In genomic region chr9:110682255-110682654, GRCm38 (mm10) we compare ENCODE assay signal across 9 mouse cellular contexts. TPM values are rescaled to one million over a fixed set of nuclear protein-coding genes. Genes with fewer than 3 reads are reported as not detected.
DNase-seq lines count a peak whose midpoint lies in the region; ATAC-seq lines count a peak whose summit lies in the region.
"Had no signal": no experiment of that assay in that cellular context is flagged by ENCODE, and none has a peak within 500 bp of the region (broad histone marks: within the 10 kb centered on the region; RNA-seq: fewer than 3 reads in every experiment).

No protein-coding gene starts in this region.

- no peak overlapping the region for H3K4me3 ChIP-seq in heart, embryonic 16.5 days (ENCODE audit: low read length)
- H3K4me3 ChIP-seq in hindbrain, embryonic 10.5 days: no peak overlapping the region
- no peak overlapping the region for H3K4me3 ChIP-seq in midbrain, embryonic 14.5 days (replicated peaks; ENCODE audit: low read depth, low read length)
- no peak overlapping the region for H3K4me3 ChIP-seq in heart, embryonic 10.5 days
- H3K4me3 ChIP-seq: embryonic facial prominence, embryonic 12.5 days had no signal

- H3K4me2 ChIP-seq in heart, embryonic 16.5 days (ENCODE audit: low read depth, low read length): no peak overlapping the region
- H3K4me2 ChIP-seq in midbrain, embryonic 14.5 days (ENCODE audit: low read length): no peak overlapping the region
- H3K4me2 ChIP-seq: embryonic facial prominence, embryonic 12.5 days had no signal

- no peaks in the 10 kb centered on the region for H3K27me3 ChIP-seq in heart, embryonic 16.5 days (ENCODE audit: control insufficient read depth, insufficient read depth, low read length)
- H3K27me3 ChIP-seq in hindbrain, embryonic 10.5 days (ENCODE audit: insufficient read depth, poor library complexity, severe bottlenecking): no peaks in the 10 kb centered on the region
- no peaks in the 10 kb centered on the region for H3K27me3 ChIP-seq in midbrain, embryonic 14.5 days (ENCODE audit: control insufficient read depth, insufficient read depth, low read length)
- no peaks in the 10 kb centered on the region for H3K27me3 ChIP-seq in heart, embryonic 10.5 days (ENCODE audit: insufficient read depth, poor library complexity, severe bottlenecking)
- H3K27me3 ChIP-seq: embryonic facial prominence, embryonic 12.5 days had no signal

- peaks cover 80% of the 10 kb centered on the region for H3K4me1 ChIP-seq in heart, embryonic 16.5 days (ENCODE audit: control insufficient read depth, insufficient read depth, low read length)
- peaks cover 77% of the 10 kb centered on the region for H3K4me1 ChIP-seq in hindbrain, embryonic 10.5 days (replicated peaks)
- H3K4me1 ChIP-seq in midbrain, embryonic 14.5 days (ENCODE audit: control insufficient read depth, insufficient read depth, low read length): peaks cover 38% of the 10 kb centered on the region
- peaks cover 82% of the 10 kb centered on the region for H3K4me1 ChIP-seq in heart, embryonic 10.5 days

- H3K9me3 ChIP-seq in heart, embryonic 16.5 days (replicated peaks; ENCODE audit: control insufficient read depth, low read length): no peaks in the 10 kb centered on the region
- no peaks in the 10 kb centered on the region for H3K9me3 ChIP-seq in hindbrain, embryonic 10.5 days
- H3K9me3 ChIP-seq in midbrain, embryonic 14.5 days (ENCODE audit: control insufficient read depth, low read length): no peaks in the 10 kb centered on the region
- H3K9me3 ChIP-seq in heart, embryonic 10.5 days: no peaks in the 10 kb centered on the region
- H3K9me3 ChIP-seq: embryonic facial prominence, embryonic 12.5 days had no signal

- ATAC-seq in heart, embryonic 16.5 days (replicated peaks; ENCODE audit: extremely low read depth, insufficient read depth, low FRiP score): no peak
- ATAC-seq in midbrain, embryonic 14.5 days (ENCODE audit: low FRiP score, low TSS enrichment): no peak

- 47% methylated on average over 5 of the region's 5 CpGs for WGBS in heart, embryonic 16.5 days
- 77% methylated on average over 5 of the region's 5 CpGs for WGBS in hindbrain, embryonic 10.5 days
- 58% methylated on average over 5 of the region's 5 CpGs for WGBS in midbrain, embryonic 14.5 days
- WGBS in heart, embryonic 10.5 days: 65% methylated on average over 5 of the region's 5 CpGs

- peak overlapping the region; percentile 26 for H3K9ac ChIP-seq in heart, embryonic 16.5 days (ENCODE audit: low read length)
- no peak overlapping the region for H3K9ac ChIP-seq in midbrain, embryonic 14.5 days (replicated peaks; ENCODE audit: low read length)
- H3K9ac ChIP-seq: embryonic facial prominence, embryonic 12.5 days had no signal

- H3K27ac ChIP-seq in heart, embryonic 16.5 days (ENCODE audit: low read length): peak overlapping the region; percentile 97
- H3K27ac ChIP-seq in hindbrain, embryonic 10.5 days: peak overlapping the region; percentile 31; the same call in 1 of the 2 replicates
- H3K27ac ChIP-seq in midbrain, embryonic 14.5 days (replicated peaks; ENCODE audit: low read depth, low read length): peak overlapping the region; percentile 49
- H3K27ac ChIP-seq in heart, embryonic 10.5 days: no peak overlapping the region; the same call in 1 of the 2 replicates
- H3K27ac ChIP-seq: embryonic facial prominence, embryonic 12.5 days had no signal

- H3K36me3 ChIP-seq in heart, embryonic 16.5 days (ENCODE audit: control insufficient read depth, insufficient read depth): 0 out of 2 replicates have a peak, but pooled peaks cover 2% of the 10 kb centered on the region
- H3K36me3 ChIP-seq in hindbrain, embryonic 10.5 days: peaks cover 8% of the 10 kb centered on the region; the same call in 1 of the 2 replicates
- no peaks in the 10 kb centered on the region for H3K36me3 ChIP-seq in midbrain, embryonic 14.5 days (ENCODE audit: control insufficient read depth, insufficient read depth, low read length)
- peaks cover 5% of the 10 kb centered on the region; the same call in 1 of the 2 replicates for H3K36me3 ChIP-seq in heart, embryonic 10.5 days
- H3K36me3 ChIP-seq: embryonic facial prominence, embryonic 12.5 days had no signal

- no peak for DNase-seq in heart, adult 18-20 months
- DNase-seq in adrenal gland, postnatal 14 days: peak; percentile 64
- DNase-seq in hindbrain, embryonic 10.5 days (ENCODE audit: low spot score): no peak
- DNase-seq in midbrain, embryonic 14.5 days: peak; percentile 28
- DNase-seq in frontal cortex, postnatal 25 days (ENCODE audit: low spot score in 2 of 2): no peak
- no peak for DNase-seq in heart, embryonic 10.5 days (ENCODE audit: low spot score)
- no peak for DNase-seq in right cerebral cortex, postnatal 10 days (ENCODE audit: low spot score in 2 of 2)

RNA-seq across cellular contexts. Expression of gene Ccdc12, which starts 26.0 kb away (rescaled TPM):
- polyA plus RNA-seq in heart, embryonic 16.5 days (2015; fragmentation: Nextera tagmentation; extraction: Ambion mirVana): 139 and 147 TPM in 2 replicates
- total RNA-seq in heart, adult 18-20 months (2021): 10 to 100 TPM; 57.3 to 61.5 TPM
- 60.4 and 79.3 TPM in 2 replicates for total RNA-seq in adrenal gland, postnatal 14 days (2021)
- polyA plus RNA-seq in hindbrain, embryonic 10.5 days (2016; fragmentation: Nextera tagmentation; extraction: Ambion mirVana): 173 and 180 TPM in 2 replicates
- 106 and 122 TPM in 2 replicates for polyA plus RNA-seq in midbrain, embryonic 14.5 days (2014; fragmentation: Nextera tagmentation; extraction: Ambion mirVana)
- 159 and 189 TPM in 2 replicates for polyA plus RNA-seq in heart, embryonic 10.5 days (2016; fragmentation: Nextera tagmentation; extraction: Ambion mirVana)

RNA-seq across cellular contexts. Expression of gene Nbeal2, which starts 28.3 kb away (rescaled TPM):
- polyA plus RNA-seq in heart, embryonic 16.5 days (2015; fragmentation: Nextera tagmentation; extraction: Ambion mirVana): 3.3 and 3.8 TPM in 2 replicates
- 1 to 10 TPM; 6.8 to 7.6 TPM for total RNA-seq in heart, adult 18-20 months (2021)
- 9.1 and 15.4 TPM in 2 replicates for total RNA-seq in adrenal gland, postnatal 14 days (2021)
- polyA plus RNA-seq in hindbrain, embryonic 10.5 days (2016; fragmentation: Nextera tagmentation; extraction: Ambion mirVana): 1.4 and 1.7 TPM in 2 replicates
- 3.6 and 5.3 TPM in 2 replicates for polyA plus RNA-seq in midbrain, embryonic 14.5 days (2014; fragmentation: Nextera tagmentation; extraction: Ambion mirVana)
- 2.4 and 3.1 TPM in 2 replicates for polyA plus RNA-seq in heart, embryonic 10.5 days (2016; fragmentation: Nextera tagmentation; extraction: Ambion mirVana)

RNA-seq across cellular contexts. Expression of gene Nradd, which starts 58.0 kb away (rescaled TPM):
- 16.4 and 17.2 TPM in 2 replicates for polyA plus RNA-seq in heart, embryonic 16.5 days (2015; fragmentation: Nextera tagmentation; extraction: Ambion mirVana)
- total RNA-seq in heart, adult 18-20 months (2021): 1 to 10 TPM; 1.4 to 2.0 TPM
- 8.4 and 10.5 TPM in 2 replicates for total RNA-seq in adrenal gland, postnatal 14 days (2021)
- 39.9 and 49.9 TPM in 2 replicates for polyA plus RNA-seq in hindbrain, embryonic 10.5 days (2016; fragmentation: Nextera tagmentation; extraction: Ambion mirVana)
- 22.2 and 33.7 TPM in 2 replicates for polyA plus RNA-seq in midbrain, embryonic 14.5 days (2014; fragmentation: Nextera tagmentation; extraction: Ambion mirVana)
- 28.5 and 32.3 TPM in 2 replicates for polyA plus RNA-seq in heart, embryonic 10.5 days (2016; fragmentation: Nextera tagmentation; extraction: Ambion mirVana)

RNA-seq across cellular contexts. Expression of gene Myl3, which starts 59.4 kb away (rescaled TPM):
- polyA plus RNA-seq in heart, embryonic 16.5 days (2015; fragmentation: Nextera tagmentation; extraction: Ambion mirVana): 4,391 and 5,295 TPM in 2 replicates
- total RNA-seq in heart, adult 18-20 months (2021): over 10,000 TPM; 10,039 to 12,689 TPM
- 0.37 TPM in 1 of 2 replicates, not detected in the other for total RNA-seq in adrenal gland, postnatal 14 days (2021)
- polyA plus RNA-seq in hindbrain, embryonic 10.5 days (2016; fragmentation: Nextera tagmentation; extraction: Ambion mirVana): 2.0 TPM in 1 of 2 replicates, not detected in the other
- 0.25 TPM in 1 of 2 replicates, not detected in the other for polyA plus RNA-seq in midbrain, embryonic 14.5 days (2014; fragmentation: Nextera tagmentation; extraction: Ambion mirVana)
- polyA plus RNA-seq in heart, embryonic 10.5 days (2016; fragmentation: Nextera tagmentation; extraction: Ambion mirVana): 1,835 and 3,713 TPM in 2 replicates

Comparison
In these comparisons a context has a peak if more than half of its experiments do, and no peak if none do; other contexts are left out.
1. DNase-seq: peak in adrenal gland, postnatal 14 days (single experiment) and midbrain, embryonic 14.5 days (single experiment); none in heart, adult 18-20 months (0 of 2), hindbrain, embryonic 10.5 days (single experiment), frontal cortex, postnatal 25 days (0 of 2), heart, embryonic 10.5 days (single experiment) and right cerebral cortex, postnatal 10 days (0 of 2).